Mouse (Mus musculus): ENCODE data around the gene Mroh3. TPM values are rescaled to one million over a fixed set of nuclear protein-coding genes. Genes with fewer than 3 reads are reported as not detected.
A peak's percentile ranks its signal among the peaks of the same experiment; 100 is the strongest.

Mroh3 gene
- polyA plus RNA-seq, 1 experiment from 2014 or later: 0.48 TPM

DNA sequence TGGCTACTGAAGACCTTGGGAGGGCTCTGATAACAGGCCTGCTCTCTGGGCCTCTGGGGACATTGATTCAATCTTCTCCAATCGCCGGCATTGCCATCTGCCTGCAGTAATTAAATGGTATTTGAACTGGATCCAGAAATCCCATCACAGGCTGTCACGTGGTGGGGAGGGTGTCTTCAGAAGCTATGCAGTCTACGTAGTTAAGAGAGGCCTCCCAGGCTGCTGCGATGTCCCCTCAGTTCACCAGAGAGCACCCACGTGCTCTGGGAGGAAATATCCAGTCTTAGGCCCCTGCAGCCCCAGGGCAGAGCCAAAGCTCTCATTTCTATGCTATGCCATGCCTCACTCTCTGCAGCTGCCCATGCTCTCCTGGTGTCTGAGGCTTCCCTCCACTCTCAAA is 70.3 kb downstream of the Mroh3 start:
- Histone ChIP-seq H3K36me3 (0 out of 2 replicates have a peak, but pooled peaks cover 6% of the 10 kb centered on the region), H3K9me3 (replicated peaks) (no peaks in the 10 kb centered on the region), H3K4me1 (peaks cover 63% of the 10 kb centered on the region), H3K27me3 (no peaks in the 10 kb centered on the region), H3K9ac (no peak overlapping the region), H3K27ac (peak overlapping the region; percentile 30; the same call in 1 of the 2 replicates), H3K4me3 (replicated peaks) (no peak overlapping the region), H3K4me2 (no peak overlapping the region)
- ATAC-seq (replicated peaks; ENCODE audit: low FRiP score): no peak
- WGBS: 41% methylated on average over 6 of the region's 6 CpGs

DNA sequence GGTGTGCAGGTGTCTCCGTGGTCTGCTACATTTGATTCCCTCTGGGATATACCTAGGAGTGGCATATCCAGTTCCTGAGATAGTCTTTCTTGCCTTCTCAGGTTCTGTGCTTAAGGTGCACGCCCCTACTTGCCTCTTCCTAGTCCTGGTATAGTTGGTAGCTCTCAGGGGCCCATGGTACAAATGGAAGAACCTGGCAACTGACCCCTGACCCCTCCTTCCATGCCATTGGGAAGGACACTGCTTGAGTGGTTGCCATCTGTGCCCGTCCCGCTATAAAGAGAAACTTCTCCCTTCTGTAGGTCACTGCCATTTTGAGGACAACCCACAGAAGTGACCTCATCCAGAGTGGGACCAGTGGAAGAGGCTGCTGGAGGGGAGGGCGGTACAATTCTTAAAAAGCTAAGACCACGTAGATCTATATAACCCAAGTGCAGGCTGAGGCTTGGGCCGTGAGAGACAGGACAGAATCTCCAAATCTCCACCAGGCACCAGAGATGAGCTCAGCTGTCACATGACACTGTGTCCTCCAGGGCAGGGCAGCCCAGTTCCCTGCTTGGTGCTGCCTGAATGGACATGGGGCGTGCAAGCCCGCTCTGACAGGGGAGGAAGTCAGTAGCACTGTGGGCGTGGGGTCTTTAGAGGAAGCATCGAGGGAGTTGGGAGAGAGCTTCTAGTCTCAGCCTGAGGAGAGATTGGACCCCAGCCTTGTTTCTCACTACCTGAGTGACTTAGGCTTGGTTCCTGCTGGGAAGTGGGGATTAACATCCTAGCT is 71.3 kb downstream of the Mroh3 start:
- H3K27me3 ChIP-seq: no peaks in the 10 kb centered on the region
- 74% methylated on average over 11 of the region's 11 CpGs for WGBS
- no peak overlapping the region for H3K9ac ChIP-seq
- ATAC-seq (replicated peaks; ENCODE audit: low FRiP score): 0 out of 2 replicates have a peak, but pooled peaks have one; percentile 20
- no peak overlapping the region for H3K4me2 ChIP-seq
- H3K4me3 ChIP-seq (replicated peaks): no peak overlapping the region
- no peaks in the 10 kb centered on the region for H3K9me3 ChIP-seq (replicated peaks)
- no peak overlapping the region for H3K27ac ChIP-seq
- H3K36me3 ChIP-seq: 0 out of 2 replicates have a peak, but pooled peaks cover 3% of the 10 kb centered on the region
- peaks cover 73% of the 10 kb centered on the region for H3K4me1 ChIP-seq

DNA sequence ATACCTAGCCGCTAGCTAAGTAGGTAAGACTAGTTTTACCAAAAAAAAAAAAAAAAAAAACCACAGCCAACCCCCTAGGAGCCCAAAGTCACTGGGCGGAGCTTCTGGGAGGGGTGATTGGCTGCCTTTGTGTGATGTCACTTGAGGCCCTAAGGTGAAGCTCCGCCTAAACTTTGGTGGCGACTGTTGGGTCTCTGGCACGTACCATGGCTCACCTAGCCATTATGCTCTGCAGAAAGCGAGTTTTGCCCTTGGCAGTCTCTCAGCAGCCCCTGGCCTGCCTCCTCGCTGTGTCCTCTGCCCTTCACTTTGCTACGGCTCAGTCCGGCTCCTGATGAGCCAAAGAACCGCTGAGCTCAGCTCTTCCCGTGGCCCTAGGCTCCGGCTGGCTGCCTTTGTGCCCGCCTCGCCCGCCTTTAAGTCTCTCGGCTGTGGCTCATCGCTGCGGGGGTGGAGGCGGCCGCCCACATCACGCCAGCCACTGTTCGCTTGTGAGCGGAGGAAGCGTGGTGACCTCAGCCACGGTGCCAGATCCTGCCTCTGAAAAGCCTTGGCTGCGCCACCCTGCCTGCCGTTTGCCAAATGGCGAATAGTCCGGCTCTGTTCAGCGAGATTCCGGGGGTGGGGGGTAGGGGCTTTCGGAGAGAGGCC is 72.5 kb downstream of the Mroh3 start:
- Histone ChIP-seq H3K4me2 (peak overlapping the region; percentile 86), H3K9me3 (replicated peaks) (no peaks in the 10 kb centered on the region), H3K4me1 (peaks cover 85% of the 10 kb centered on the region), H3K27me3 (no peaks in the 10 kb centered on the region), H3K4me3 (replicated peaks) (peak overlapping the region; percentile 55), H3K36me3 (no peaks in the 10 kb centered on the region), H3K27ac (peak overlapping the region; percentile 94), H3K9ac (peak overlapping the region; percentile 59)
- WGBS: under 1% methylated on average over 32 of the region's 32 CpGs
- ATAC-seq (replicated peaks; ENCODE audit: low FRiP score): peak; percentile 75

DNA sequence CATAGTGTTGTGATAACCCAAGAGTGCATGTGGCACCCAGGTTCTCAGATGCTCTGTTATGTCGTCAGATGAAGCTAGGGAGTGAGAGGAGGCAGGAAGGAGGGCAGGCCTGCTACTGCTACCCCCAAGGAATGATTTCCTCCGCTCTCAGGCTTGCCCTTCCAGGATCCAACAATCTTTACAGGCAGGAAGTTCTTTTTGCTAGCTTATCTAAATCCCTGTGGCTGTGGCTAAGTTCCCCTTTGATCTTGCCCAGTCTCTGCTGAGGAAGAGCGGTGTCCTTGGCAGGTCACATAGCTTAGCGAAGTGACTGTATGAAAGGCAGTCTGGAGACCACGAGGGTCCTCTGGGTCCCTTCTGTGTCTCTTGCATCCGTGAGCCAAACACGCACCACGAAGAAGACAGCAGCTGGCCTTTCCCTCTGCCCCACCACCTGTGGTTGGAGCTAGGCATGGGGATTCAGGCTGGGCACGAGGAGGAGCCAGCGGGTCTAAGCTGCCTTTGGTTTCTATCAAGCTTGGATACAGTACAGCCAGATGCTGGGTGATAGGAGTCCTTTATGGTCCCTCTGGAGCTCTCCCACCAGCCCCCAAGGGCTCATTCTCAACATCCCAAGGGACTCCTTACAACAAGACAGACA is 74.3 kb downstream of the Mroh3 start:
- no peaks in the 10 kb centered on the region for H3K9me3 ChIP-seq (replicated peaks)
- no peak for ATAC-seq (replicated peaks; ENCODE audit: low FRiP score)
- H3K27ac ChIP-seq: peak overlapping the region; percentile 66
- H3K4me3 ChIP-seq (replicated peaks): no peak overlapping the region
- no peaks in the 10 kb centered on the region for H3K36me3 ChIP-seq
- no peaks in the 10 kb centered on the region for H3K27me3 ChIP-seq
- no peak overlapping the region for H3K9ac ChIP-seq
- no peak overlapping the region for H3K4me2 ChIP-seq
- WGBS: 45% methylated on average over 10 of the region's 10 CpGs
- H3K4me1 ChIP-seq: peaks cover 99% of the 10 kb centered on the region

DNA sequence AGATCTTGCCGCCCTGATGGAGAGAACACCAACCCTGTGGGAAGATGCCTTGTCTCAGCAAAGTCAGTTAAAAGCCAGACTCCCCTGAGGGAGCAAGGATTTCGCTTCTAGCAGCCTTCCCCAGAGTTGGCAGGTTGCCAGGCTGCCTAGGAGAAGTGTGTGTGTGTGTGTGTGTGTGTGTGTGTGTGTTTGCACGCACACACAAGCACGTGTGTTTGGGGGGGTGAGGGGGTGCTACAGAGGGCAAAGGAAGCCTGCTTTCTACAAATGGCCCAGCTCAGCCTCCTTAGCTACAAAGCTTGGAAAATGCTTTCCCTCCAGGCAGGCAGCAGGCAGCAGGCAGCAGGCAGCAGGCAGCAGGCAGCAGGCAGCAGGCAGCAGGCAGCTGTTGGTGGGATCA is 75.1 kb downstream of the Mroh3 start:
- H3K9me3 ChIP-seq (replicated peaks): no peaks in the 10 kb centered on the region
- H3K4me2 ChIP-seq: no peak overlapping the region
- H3K27ac ChIP-seq: peak overlapping the region; percentile 66
- no peak for ATAC-seq (replicated peaks; ENCODE audit: low FRiP score)
- WGBS: 5% methylated on average over 4 of the region's 4 CpGs
- no peak overlapping the region for H3K9ac ChIP-seq
- H3K4me3 ChIP-seq (replicated peaks): no peak overlapping the region
- H3K27me3 ChIP-seq: peaks cover 7% of the 10 kb centered on the region
- H3K4me1 ChIP-seq: peaks cover 99% of the 10 kb centered on the region
- H3K36me3 ChIP-seq: no peaks in the 10 kb centered on the region

DNA sequence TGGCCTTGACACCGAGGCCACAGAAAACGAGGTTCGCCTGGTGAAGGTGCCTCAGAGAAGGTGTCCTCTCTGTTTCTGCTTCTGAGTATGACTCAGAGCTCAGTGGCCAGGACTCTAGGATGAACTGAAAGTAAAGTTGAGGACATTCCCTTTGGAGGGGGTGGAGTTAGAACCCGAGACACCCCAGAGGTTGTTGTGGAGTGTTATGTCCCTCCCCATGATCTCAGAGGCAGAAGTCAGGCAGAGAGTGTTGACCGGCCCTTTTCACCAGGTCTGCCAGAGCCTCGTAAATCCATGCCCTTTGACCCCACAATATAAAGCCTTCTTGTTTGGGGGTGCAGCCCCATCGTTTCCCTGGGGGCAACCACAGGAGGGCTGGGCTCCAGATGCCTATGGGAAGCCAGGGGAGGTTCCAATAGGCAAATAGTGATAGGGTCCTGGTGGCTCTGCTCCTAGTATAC is 75.5 kb downstream of the Mroh3 start:
- no peak overlapping the region for H3K9ac ChIP-seq
- H3K4me2 ChIP-seq: no peak overlapping the region
- H3K36me3 ChIP-seq: no peaks in the 10 kb centered on the region
- H3K27ac ChIP-seq: peak overlapping the region; percentile 66
- WGBS: 30% methylated on average over 7 of the region's 7 CpGs
- H3K27me3 ChIP-seq: peaks cover 12% of the 10 kb centered on the region
- H3K9me3 ChIP-seq (replicated peaks): no peaks in the 10 kb centered on the region
- H3K4me3 ChIP-seq (replicated peaks): no peak overlapping the region
- ATAC-seq (replicated peaks; ENCODE audit: low FRiP score): no peak
- peaks cover 99% of the 10 kb centered on the region for H3K4me1 ChIP-seq

DNA sequence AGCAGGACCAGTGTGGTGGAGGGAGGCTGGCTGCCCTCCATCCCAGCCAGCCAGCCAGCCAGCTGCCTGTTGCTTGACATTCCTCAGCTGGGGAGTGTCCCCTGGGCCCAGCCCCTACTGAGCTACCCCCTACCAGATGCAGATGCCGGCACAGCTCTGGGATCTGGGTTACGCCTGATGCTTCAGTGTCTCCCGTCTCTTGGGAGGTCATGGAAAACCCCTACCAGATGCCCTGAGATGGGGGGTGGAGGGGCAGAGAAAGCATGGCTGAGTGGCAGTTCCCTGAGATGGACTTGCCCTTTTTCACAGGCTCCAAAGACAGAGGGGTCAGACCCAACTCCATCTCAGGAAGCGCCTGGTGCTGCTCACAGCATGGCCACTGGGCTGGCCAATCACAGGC is 76.1 kb downstream of the Mroh3 start:
- H3K36me3 ChIP-seq: no peaks in the 10 kb centered on the region
- ATAC-seq (replicated peaks; ENCODE audit: low FRiP score): no peak
- WGBS: 35% methylated on average over 4 of the region's 4 CpGs
- H3K4me3 ChIP-seq (replicated peaks): no peak overlapping the region
- no peak overlapping the region for H3K9ac ChIP-seq
- 0 out of 2 replicates have a peak overlapping the region, but pooled peaks have one; percentile 8 for H3K4me2 ChIP-seq
- H3K9me3 ChIP-seq (replicated peaks): no peaks in the 10 kb centered on the region
- peak overlapping the region; percentile 66; the same call in 1 of the 2 replicates for H3K27ac ChIP-seq
- peaks cover 99% of the 10 kb centered on the region for H3K4me1 ChIP-seq
- H3K27me3 ChIP-seq: peaks cover 12% of the 10 kb centered on the region

DNA sequence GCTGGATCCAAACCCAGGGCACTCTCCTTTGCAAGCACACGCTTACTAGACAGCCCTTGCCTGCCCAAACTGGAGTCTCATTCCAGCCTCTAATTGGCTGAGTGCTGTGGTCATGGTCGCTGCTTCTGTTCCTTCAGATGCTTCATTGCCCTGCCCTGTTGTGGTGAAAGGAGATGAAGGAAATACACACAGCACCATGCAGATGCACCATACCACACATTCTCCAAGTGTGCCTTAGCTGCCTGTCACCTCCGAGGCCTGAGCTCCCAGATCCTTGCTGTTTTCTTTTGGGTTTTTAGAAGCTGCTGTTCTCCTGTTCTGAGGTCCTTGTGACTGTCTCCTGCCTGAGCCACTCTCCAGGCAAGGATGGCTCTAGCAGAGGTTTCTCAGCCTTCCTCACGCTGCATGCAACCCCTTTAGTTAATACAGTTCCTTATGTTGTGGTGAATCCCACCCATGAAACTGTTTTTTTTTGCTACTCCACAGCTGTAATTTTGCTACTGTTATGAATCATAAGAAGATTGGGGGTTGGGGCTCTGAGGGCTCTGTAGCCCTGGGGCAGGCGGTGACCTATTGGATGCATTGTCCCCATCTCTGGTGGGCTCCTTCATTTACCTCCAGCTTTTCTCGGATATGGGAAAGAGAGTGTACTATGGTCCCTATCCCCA is 76.7 kb downstream of the Mroh3 start:
- Histone ChIP-seq H3K27ac (no peak overlapping the region), H3K4me3 (replicated peaks) (no peak overlapping the region), H3K9me3 (replicated peaks) (no peaks in the 10 kb centered on the region), H3K27me3 (peaks cover 12% of the 10 kb centered on the region), H3K4me1 (peaks cover 96% of the 10 kb centered on the region), H3K4me2 (no peak overlapping the region), H3K36me3 (no peaks in the 10 kb centered on the region), H3K9ac (no peak overlapping the region)
- no peak for ATAC-seq (replicated peaks; ENCODE audit: low FRiP score)
- WGBS: 64% methylated on average over 6 of the region's 6 CpGs

DNA sequence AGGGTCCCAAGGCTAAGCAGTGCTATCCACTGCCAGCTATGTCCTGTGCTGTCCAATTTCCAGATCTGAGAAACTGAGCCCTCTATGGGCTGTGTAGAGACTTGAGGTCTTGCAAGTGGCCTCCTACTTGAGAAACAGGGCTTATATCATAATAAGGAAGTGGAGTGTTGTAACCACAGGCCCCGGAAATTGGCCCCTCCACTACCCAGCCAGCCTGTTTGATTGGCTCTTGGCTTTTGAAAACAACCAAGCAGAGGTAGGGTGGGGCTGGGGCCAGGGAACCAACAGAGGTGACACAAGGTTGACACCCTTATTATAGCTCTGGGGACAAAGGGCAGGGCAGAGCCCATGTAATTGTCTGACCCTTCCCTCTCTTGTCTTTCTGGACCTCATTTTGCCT is 77.6 kb downstream of the Mroh3 start:
- ATAC-seq (replicated peaks; ENCODE audit: low FRiP score): no peak
- H3K36me3 ChIP-seq: no peaks in the 10 kb centered on the region
- no peak overlapping the region for H3K4me3 ChIP-seq (replicated peaks)
- H3K9ac ChIP-seq: no peak overlapping the region
- H3K27me3 ChIP-seq: peaks cover 12% of the 10 kb centered on the region
- H3K9me3 ChIP-seq (replicated peaks): no peaks in the 10 kb centered on the region
- no peak overlapping the region for H3K4me2 ChIP-seq
- peaks cover 96% of the 10 kb centered on the region for H3K4me1 ChIP-seq
- 30% methylated on average over 1 of the region's 1 CpGs for WGBS
- no peak overlapping the region for H3K27ac ChIP-seq

DNA sequence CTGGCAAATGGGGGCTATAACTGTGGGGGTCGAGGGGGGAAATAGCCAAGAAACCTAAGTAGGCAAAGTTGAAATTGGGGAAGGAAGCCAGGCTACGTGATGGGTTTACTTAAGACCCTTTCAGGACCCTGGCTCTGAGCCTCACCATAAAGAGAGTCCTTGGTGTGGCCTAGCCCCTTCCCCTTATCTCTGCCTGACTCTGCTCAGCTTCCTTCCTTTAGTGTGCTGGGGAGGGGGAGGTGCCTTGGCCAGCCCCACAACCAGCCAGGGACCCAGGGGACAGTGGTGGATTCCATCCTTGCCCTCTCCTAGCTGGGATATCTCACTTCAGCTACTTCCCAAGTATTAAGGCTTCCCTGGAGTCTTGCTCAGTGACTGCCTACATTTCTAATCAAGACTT is 78.1 kb downstream of the Mroh3 start:
- H3K4me3 ChIP-seq (replicated peaks): no peak overlapping the region
- no peak overlapping the region for H3K9ac ChIP-seq
- no peaks in the 10 kb centered on the region for H3K36me3 ChIP-seq
- H3K4me1 ChIP-seq: peaks cover 96% of the 10 kb centered on the region
- WGBS: 62% methylated on average over 2 of the region's 2 CpGs
- H3K9me3 ChIP-seq (replicated peaks): no peaks in the 10 kb centered on the region
- H3K27ac ChIP-seq: no peak overlapping the region
- H3K27me3 ChIP-seq: peaks cover 12% of the 10 kb centered on the region
- H3K4me2 ChIP-seq: no peak overlapping the region
- ATAC-seq (replicated peaks; ENCODE audit: low FRiP score): no peak

DNA sequence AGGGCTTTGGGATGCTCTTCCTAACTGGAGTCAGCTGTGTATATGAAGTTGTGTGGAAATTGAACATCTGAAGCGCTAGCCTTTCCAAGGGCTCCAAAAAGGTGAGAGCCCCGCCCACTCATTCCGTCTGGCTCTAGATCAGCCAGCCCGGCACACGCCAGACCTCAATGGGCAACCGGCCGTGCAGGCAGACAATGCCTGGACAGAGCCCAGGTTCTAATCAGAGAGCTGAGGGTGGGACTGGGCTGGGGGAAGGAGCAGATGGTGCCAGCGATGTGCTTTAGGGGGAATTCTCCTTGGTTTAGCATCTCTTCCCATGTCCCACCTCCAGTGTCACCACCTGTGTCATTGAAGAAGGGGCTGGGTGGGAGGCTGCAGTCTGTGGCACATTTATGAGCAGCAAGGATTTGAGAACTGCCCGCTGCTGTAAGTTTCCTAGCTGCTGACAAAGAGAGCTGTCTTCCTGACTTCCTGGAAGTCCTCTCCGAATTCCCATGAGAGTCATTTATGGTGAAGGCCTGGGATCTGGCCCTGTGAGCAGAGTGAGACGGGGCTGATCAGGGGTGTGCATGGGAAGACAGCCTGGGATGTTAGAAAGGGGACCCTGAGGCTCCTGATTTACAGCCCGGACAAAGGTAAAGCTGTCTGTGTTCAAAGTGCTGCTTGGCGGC is 78.9 kb downstream of the Mroh3 start:
- H3K4me3 ChIP-seq (replicated peaks): no peak overlapping the region; the same call in 1 of the 2 replicates
- peaks cover 12% of the 10 kb centered on the region for H3K27me3 ChIP-seq
- 21% methylated on average over 13 of the region's 13 CpGs for WGBS
- no peak for ATAC-seq (replicated peaks; ENCODE audit: low FRiP score)
- no peaks in the 10 kb centered on the region for H3K9me3 ChIP-seq (replicated peaks)
- no peaks in the 10 kb centered on the region for H3K36me3 ChIP-seq
- H3K4me1 ChIP-seq: peaks cover 96% of the 10 kb centered on the region
- no peak overlapping the region for H3K9ac ChIP-seq
- H3K4me2 ChIP-seq: peak overlapping the region; percentile 99
- H3K27ac ChIP-seq: no peak overlapping the region

Measured in kidney, embryonic 15.5 days (tissue).